Mouse (Mus musculus) B cell, adult 2 months (primary cell): ENCODE measurements around the gene Cradd.

Experiments used
- DNase-seq, 2 experiments: peaks; one replicate each; pipeline ENCODE4 v3.0.0; 2022

Gene Cradd

GRCm38 (mm10) chr10:95330375-95331363 lies 6.7 kb upstream of the Cradd start:
- DNase-seq = peak; percentile 25 to 37

- no peak for DNase-seq
Observed at GRCm38 (mm10) chr10:95329884-95330283, 6.0 kb upstream of the Cradd start.

GRCm38 (mm10) chr10:95324278-95324631 lies 322 bp upstream of the Cradd start:
- DNase-seq = no peak

- DNase-seq = no peak
Observed at GRCm38 (mm10) chr10:95322076-95323070, 1.6 kb downstream of the Cradd start.

GRCm38 (mm10) chr10:95319001-95319400 lies 4.9 kb downstream of the Cradd start:
- DNase-seq = no peak

GRCm38 (mm10) chr10:95318392-95318708 lies 5.6 kb downstream of the Cradd start:
- DNase-seq = no peak

GRCm38 (mm10) chr10:95317581-95318391 lies 6.1 kb downstream of the Cradd start:
- DNase-seq = no peak

GRCm38 (mm10) chr10:95317091-95317490 lies 6.8 kb downstream of the Cradd start:
- DNase-seq = no peak

GRCm38 (mm10) chr10:95316675-95317074 lies 7.3 kb downstream of the Cradd start:
- DNase-seq = no peak

- DNase-seq = no peak
Observed at GRCm38 (mm10) chr10:95315801-95316474, 8.0 kb downstream of the Cradd start.

GRCm38 (mm10) chr10:95315321-95315720 lies 8.6 kb downstream of the Cradd start:
- no peak for DNase-seq

GRCm38 (mm10) chr10:95314019-95314418 lies 9.9 kb downstream of the Cradd start:
- no peak for DNase-seq

- peak; percentile 21 to 38 for DNase-seq
Observed at GRCm38 (mm10) chr10:95313524-95313923, 10.4 kb downstream of the Cradd start.

GRCm38 (mm10) chr10:95310688-95311441 lies 13.1 kb downstream of the Cradd start:
- no peak for DNase-seq

- no peak for DNase-seq
Observed at GRCm38 (mm10) chr10:95309412-95310322, 14.3 kb downstream of the Cradd start.

- DNase-seq = no peak
Observed at GRCm38 (mm10) chr10:95308991-95309390, 14.9 kb downstream of the Cradd start.

GRCm38 (mm10) chr10:95307916-95308315 lies 16.0 kb downstream of the Cradd start:
- DNase-seq = no peak

- no peak for DNase-seq
Observed at GRCm38 (mm10) chr10:95306824-95307552, 16.9 kb downstream of the Cradd start.

- no peak for DNase-seq
Observed at GRCm38 (mm10) chr10:95304240-95304639, 19.7 kb downstream of the Cradd start.
